Mouse (Mus musculus) CH12.LX (cell line): ENCODE measurements around the gene Syk. TPM values are rescaled to one million over a fixed set of nuclear protein-coding genes. Genes with fewer than 3 reads are reported as not detected.

Experiments used
- DNase-seq: peaks from one replicate; pipeline ENCODE4 v3.0.0-alpha.2; 2013; ENCODE audit errors: extremely low read depth
- H3K27ac ChIP-seq: 2 replicates; pipeline ENCODE4 v1.5.1; 2012; ENCODE audit warnings: low read depth, mild to moderate bottlenecking, control low read depth, moderate library complexity; ENCODE audit not compliant: insufficient read depth
- H3K27me3 ChIP-seq: replicated peaks from 2 replicates; pipeline ENCODE3; 2012; ENCODE audit warnings: inconsistent platforms
- H3K36me3 ChIP-seq, 2 experiments: replicated peaks in 1 of 2; 2 replicates each; pipeline versions ENCODE3 to v1.6.1; 2012; ENCODE audit warnings: inconsistent platforms in 1 of 2, low read length in 1 of 2, mild to moderate bottlenecking in 1 of 2, mixed read lengths in 1 of 2, moderate library complexity in 1 of 2; ENCODE audit not compliant: control insufficient read depth in 1 of 2, insufficient read depth in 1 of 2
- H3K4me1 ChIP-seq, 2 experiments: 2 replicates each; pipeline ENCODE4 v1.6.1; 2012; ENCODE audit warnings: inconsistent platforms in 1 of 2, moderate library complexity in 1 of 2; ENCODE audit not compliant: insufficient read depth in 2 of 2, control insufficient read depth in 1 of 2
- H3K4me2 ChIP-seq: 2 replicates; pipeline ENCODE4 v1.6.1; 2012; ENCODE audit warnings: low read depth, mild to moderate bottlenecking, control low read depth; ENCODE audit not compliant: poor library complexity, insufficient read depth, severe bottlenecking
- H3K4me3 ChIP-seq, 3 experiments: fragments of 150-350 bp in 1 of 3; sonication (generic) in 1 of 3; replicated peaks in 1 of 3; 2 replicates each; pipeline versions ENCODE3 to v1.5.1; 2011 to 2012; ENCODE audit warnings: low read depth in 2 of 3, low read length in 2 of 3, mild to moderate bottlenecking in 2 of 3, moderate library complexity in 2 of 3, control low read depth in 1 of 3, improper control_type of control experiment in 1 of 3, inconsistent platforms in 1 of 3, mixed read lengths in 1 of 3; ENCODE audit not compliant: poor library complexity in 1 of 3
- H3K79me2 ChIP-seq: replicated peaks from 2 replicates; pipeline ENCODE4 v1.6.1; 2012; ENCODE audit warnings: mild to moderate bottlenecking, moderate library complexity; ENCODE audit not compliant: control insufficient read depth, poor library complexity, insufficient read depth, severe bottlenecking; ENCODE audit errors: extremely low read depth
- H3K9ac ChIP-seq: 2 replicates; pipeline ENCODE4 v1.6.1; 2012; ENCODE audit warnings: low read depth, mild to moderate bottlenecking, control low read depth, moderate library complexity; ENCODE audit not compliant: insufficient read depth
- H3K9me3 ChIP-seq: replicated peaks from 2 replicates; pipeline ENCODE3; 2012; ENCODE audit warnings: low read length, inconsistent platforms, mixed read lengths
- BHLHE40 ChIP-seq: IDR thresholded peaks from 2 replicates; pipeline ENCODE4 v1.6.1; 2011; ENCODE audit warnings: mild to moderate bottlenecking, low read depth, low read length, improper control_type of control experiment
- CHD1 ChIP-seq: IDR thresholded peaks from 2 replicates; pipeline ENCODE4 v1.6.1; 2012; ENCODE audit warnings: low read depth, low read length, improper control_type of control experiment, inconsistent platforms
- CHD2 ChIP-seq: IDR thresholded peaks from 2 replicates; pipeline ENCODE4 v1.6.1; 2011; ENCODE audit warnings: low read length, improper control_type of control experiment
- CTCF ChIP-seq, 2 experiments: IDR thresholded peaks in 1 of 2; conservative IDR thresholded peaks in 1 of 2; 2 replicates each; pipeline ENCODE4 v1.5.1; 2011 to 2012; ENCODE audit warnings: low read depth in 2 of 2, low read length in 2 of 2, improper control_type of control experiment in 1 of 2, inconsistent platforms in 1 of 2, mild to moderate bottlenecking in 1 of 2, moderate library complexity in 1 of 2
- E2F4 ChIP-seq: IDR thresholded peaks from 2 replicates; pipeline ENCODE4 v1.6.1; 2011; ENCODE audit warnings: low read depth, low read length, improper control_type of control experiment; ENCODE audit not compliant: insufficient replicate concordance
- ELF1 ChIP-seq: IDR thresholded peaks from 2 replicates; pipeline ENCODE4 v1.6.1; 2014; ENCODE audit warnings: low read depth, mild to moderate bottlenecking, inconsistent platforms, low read length, improper control_type of control experiment
- EP300 ChIP-seq: IDR thresholded peaks from 2 replicates; pipeline ENCODE4 v1.6.1; 2011; ENCODE audit warnings: low read length, improper control_type of control experiment
- ETS1 ChIP-seq: conservative IDR thresholded peaks from 2 replicates; pipeline ENCODE4 v1.6.1; 2012; ENCODE audit warnings: low read depth, mild to moderate bottlenecking, inconsistent platforms, low read length, improper control_type of control experiment, moderate library complexity
- GABPA ChIP-seq: IDR thresholded peaks from 2 replicates; pipeline ENCODE4 v1.6.1; 2012; ENCODE audit warnings: low read depth, low read length, improper control_type of control experiment, inconsistent platforms; ENCODE audit not compliant: insufficient replicate concordance
- HCFC1 ChIP-seq: IDR thresholded peaks from 2 replicates; pipeline ENCODE4 v1.6.1; 2012; ENCODE audit warnings: low read depth, mild to moderate bottlenecking, inconsistent platforms, low read length, improper control_type of control experiment
- IRF4 ChIP-seq: IDR thresholded peaks from 2 replicates; pipeline ENCODE4 v1.6.1; 2014; ENCODE audit warnings: low read depth, mild to moderate bottlenecking, inconsistent platforms, low read length, improper control_type of control experiment
- JUN ChIP-seq: IDR thresholded peaks from 2 replicates; pipeline ENCODE4 v1.6.1; 2011; ENCODE audit warnings: low read depth, mild to moderate bottlenecking, low read length, improper control_type of control experiment, moderate library complexity; ENCODE audit not compliant: insufficient read depth
- JUND ChIP-seq: conservative IDR thresholded peaks from 2 replicates; pipeline ENCODE4 v1.6.1; 2011; ENCODE audit warnings: low read depth, low read length, improper control_type of control experiment
- KAT2A ChIP-seq: IDR thresholded peaks from 2 replicates; pipeline ENCODE4 v1.6.1; 2012; ENCODE audit warnings: low read length, improper control_type of control experiment, inconsistent platforms; ENCODE audit not compliant: insufficient replicate concordance
- MAFK ChIP-seq: IDR thresholded peaks from 2 replicates; pipeline ENCODE4 v1.6.1; 2011; ENCODE audit warnings: low read length, improper control_type of control experiment; ENCODE audit not compliant: insufficient replicate concordance
- MAX ChIP-seq: IDR thresholded peaks from 2 replicates; pipeline ENCODE4 v1.6.1; 2011; ENCODE audit warnings: low read length, improper control_type of control experiment
- MAZ ChIP-seq: IDR thresholded peaks from 2 replicates; pipeline ENCODE4 v1.6.1; 2012; ENCODE audit warnings: low read depth, mild to moderate bottlenecking, inconsistent platforms, low read length, improper control_type of control experiment, moderate library complexity
- MEF2A ChIP-seq: IDR thresholded peaks from 2 replicates; pipeline ENCODE4 v1.6.1; 2014; ENCODE audit warnings: low read depth, mild to moderate bottlenecking, inconsistent platforms, low read length, improper control_type of control experiment, borderline replicate concordance
- MXI1 ChIP-seq: IDR thresholded peaks from 2 replicates; pipeline ENCODE4 v1.6.1; 2011; ENCODE audit warnings: mild to moderate bottlenecking, low read depth, low read length, improper control_type of control experiment
- MYC ChIP-seq: IDR thresholded peaks from 2 replicates; pipeline ENCODE4 v1.6.1; 2011; ENCODE audit warnings: low read depth, mild to moderate bottlenecking, improper control_type of control experiment, low read length
- NELFE ChIP-seq: IDR thresholded peaks from 2 replicates; pipeline ENCODE4 v1.6.1; 2011; ENCODE audit warnings: low read depth, low read length, improper control_type of control experiment
- NRF1 ChIP-seq: IDR thresholded peaks from 2 replicates; pipeline ENCODE4 v1.6.1; 2014; ENCODE audit warnings: low read depth, mild to moderate bottlenecking, inconsistent platforms, low read length, improper control_type of control experiment, moderate library complexity
- PAX5 ChIP-seq: IDR thresholded peaks from 2 replicates; pipeline ENCODE4 v1.6.1; 2012; ENCODE audit warnings: low read length, inconsistent platforms, mixed read lengths
- POLR2A ChIP-seq: IDR thresholded peaks from 2 replicates; pipeline ENCODE4 v1.6.1; 2011; ENCODE audit warnings: low read depth, mild to moderate bottlenecking, improper control_type of control experiment, low read length
- POLR2AphosphoS2 ChIP-seq: IDR thresholded peaks from 2 replicates; pipeline ENCODE4 v1.6.1; 2011; ENCODE audit warnings: low read depth, low read length, improper control_type of control experiment
- RAD21 ChIP-seq: IDR thresholded peaks from 2 replicates; pipeline ENCODE4 v1.6.1; 2011; ENCODE audit warnings: low read depth, mild to moderate bottlenecking, low read length, improper control_type of control experiment, moderate library complexity
- RCOR1 ChIP-seq: conservative IDR thresholded peaks from 2 replicates; pipeline ENCODE4 v1.6.1; 2012; ENCODE audit warnings: low read depth, mild to moderate bottlenecking, inconsistent platforms, low read length, improper control_type of control experiment
- SIN3A ChIP-seq: IDR thresholded peaks from 2 replicates; pipeline ENCODE4 v1.6.1; 2012; ENCODE audit warnings: low read length, improper control_type of control experiment, inconsistent platforms
- SMC3 ChIP-seq: IDR thresholded peaks from 2 replicates; pipeline ENCODE4 v1.6.1; 2011; ENCODE audit warnings: low read depth, low read length, improper control_type of control experiment
- TBP ChIP-seq: conservative IDR thresholded peaks from 2 replicates; pipeline ENCODE4 v1.6.1; 2011; ENCODE audit warnings: low read depth, low read length, improper control_type of control experiment
- TCF12 ChIP-seq: IDR thresholded peaks from 2 replicates; pipeline ENCODE4 v1.6.1; 2014; ENCODE audit warnings: low read depth, mild to moderate bottlenecking, inconsistent platforms, low read length, improper control_type of control experiment
- UBTF ChIP-seq: IDR thresholded peaks from 2 replicates; pipeline ENCODE4 v1.6.1; 2012; ENCODE audit warnings: low read depth, mild to moderate bottlenecking, inconsistent platforms, low read length, improper control_type of control experiment, moderate library complexity
- USF1 ChIP-seq: IDR thresholded peaks from 2 replicates; pipeline ENCODE4 v1.6.1; 2014; ENCODE audit warnings: low read depth, mild to moderate bottlenecking, inconsistent platforms, low read length, improper control_type of control experiment
- USF2 ChIP-seq: conservative IDR thresholded peaks from 2 replicates; pipeline ENCODE4 v1.6.1; 2011; ENCODE audit warnings: low read depth, low read length, improper control_type of control experiment
- ZC3H11A ChIP-seq: IDR thresholded peaks from 2 replicates; pipeline ENCODE4 v1.6.1; 2012; ENCODE audit warnings: low read depth, mild to moderate bottlenecking, inconsistent platforms, low read length, improper control_type of control experiment
- ZKSCAN1 ChIP-seq: IDR thresholded peaks from 2 replicates; pipeline ENCODE4 v1.6.1; 2012; ENCODE audit warnings: low read depth, inconsistent platforms, low read length, improper control_type of control experiment, borderline replicate concordance
- ZMIZ1 ChIP-seq: IDR thresholded peaks from 2 replicates; pipeline ENCODE4 v1.6.1; 2012; ENCODE audit warnings: low read depth, mild to moderate bottlenecking, inconsistent platforms, low read length, improper control_type of control experiment
- ZNF384 ChIP-seq: IDR thresholded peaks from 2 replicates; pipeline ENCODE4 v1.6.1; 2012; ENCODE audit warnings: low read depth, low read length, improper control_type of control experiment, inconsistent platforms
- dilution Hi-C: fragments of 300-500 bp; cut with MboI; formaldehyde crosslinking; loops from 2 replicates; pipeline ENCODE4 v1.14.3; 2020; ENCODE audit warnings: low sequenced_read_pairs; ENCODE audit not compliant: extremely low pct_unique_long_range_greater_than_20kb, extremely low pct_ligation_motif_present
- in situ Hi-C: fragments of 300-500 bp; cut with MboI; formaldehyde crosslinking; loops from 3 replicates; pipeline ENCODE4 v1.14.3; 2019; ENCODE audit warnings: low sequenced_read_pairs, low pct_ligation_motif_present, low pct_unique_long_range_greater_than_20kb, mixed read lengths
- polyA plus RNA-seq: library from polyadenylated mRNA; unstranded; fragments of >175 nt; gene quantifications from 2 replicates; pipeline ENCODE4 v1.2.1, GENCODE M21; 2012; ENCODE audit warnings: low read depth; ENCODE audit not compliant: insufficient read length
- total RNA-seq, 2 experiments: library from RNA; depleted of rRNA; stranded (reverse); fragments of 300-350 nt in 1 of 2; fragments of >200 nt in 1 of 2; gene quantifications; 2 replicates each; pipeline ENCODE4 v1.2.3; 2012 to 2014

Gene Syk
- total and polyA plus RNA-seq, 3 experiments, result 117 to 185 (median 163) TPM

GRCm38 (mm10) chr13:52537754-52538587 is 45.0 kb upstream of the Syk start:
- H3K27ac ChIP-seq, result peak overlapping the region; percentile 90
- TF ChIP-seq PAX5, result no peak
- peak; percentile 73 for TF ChIP-seq NRF1
- no peak for TF ChIP-seq ZKSCAN1
- TF ChIP-seq MAZ, result no peak
- no peak for TF ChIP-seq USF2
- TF ChIP-seq NELFE, result peak; percentile 32; the same call in 1 of the 2 replicates
- TF ChIP-seq ELF1, result peak; percentile 70
- peak; percentile 65; the same call in 1 of the 2 replicates for TF ChIP-seq ZMIZ1
- TF ChIP-seq MXI1, result no peak
- no peak for TF ChIP-seq UBTF
- peak; percentile 85 for TF ChIP-seq IRF4
- TF ChIP-seq POLR2AphosphoS2, result no peak
- no peak for TF ChIP-seq ZC3H11A
- TF ChIP-seq BHLHE40, result peak; percentile 95
- TF ChIP-seq ZNF384, result no peak
- peak; percentile 97 for TF ChIP-seq EP300
- no peak for TF ChIP-seq CTCF (conservative IDR thresholded peaks at IDR 0.05 in 1 of 2, IDR thresholded peaks at IDR 0.05 in 1 of 2; ENCODE audit: low read depth in 2 of 2, low read length in 2 of 2)
- TF ChIP-seq MYC, result no peak
- TF ChIP-seq KAT2A, result 0 out of 2 replicates have a peak, but pooled peaks have one; percentile 38
- no peak for TF ChIP-seq JUN
- TF ChIP-seq CHD2, result peak; percentile 48; the same call in 1 of the 2 replicates
- no peak for TF ChIP-seq CHD1
- no peak for TF ChIP-seq SMC3
- TF ChIP-seq RAD21, result peak; percentile 1; the same call in 1 of the 2 replicates
- peak; percentile 91 for TF ChIP-seq ETS1
- no peak for TF ChIP-seq GABPA
- peak; percentile 70; the same call in 1 of the 2 replicates for TF ChIP-seq SIN3A
- TF ChIP-seq MAFK, result no peak
- 0 out of 2 replicates have a peak, but pooled peaks have one; percentile 18 for TF ChIP-seq TBP
- no peak for TF ChIP-seq RCOR1
- TF ChIP-seq JUND, result 0 out of 2 replicates have a peak, but pooled peaks have one; percentile 8
- no peak for TF ChIP-seq USF1
- no peak for TF ChIP-seq MAX
- peak; percentile 45; the same call in 1 of the 2 replicates for TF ChIP-seq POLR2A
- TF ChIP-seq MEF2A, result peak; percentile 73
- peak; percentile 98 for TF ChIP-seq TCF12
- no peak for TF ChIP-seq E2F4
- peak; percentile 53 for TF ChIP-seq HCFC1
- dilution Hi-C loops, result no loop called here
- peaks cover 16% of the 10 kb centered on the region for H3K79me2 ChIP-seq
- H3K9ac ChIP-seq, result peak overlapping the region; percentile 73
- peaks cover 46 to 100% of the 10 kb centered on the region in 2 experiments for H3K4me1 ChIP-seq
- DNase-seq, result peak; percentile 84
- H3K27me3 ChIP-seq, result no peaks in the 10 kb centered on the region
- in situ Hi-C loops, result no loop called here
- peaks cover under 1 to 1% of the 10 kb centered on the region in 2 experiments for H3K36me3 ChIP-seq
- H3K4me2 ChIP-seq, result peak overlapping the region; percentile 52
- H3K9me3 ChIP-seq, result peaks cover 1% of the 10 kb centered on the region
- H3K4me3 ChIP-seq, result peak overlapping the region; percentile 46 to 59 (median 48)
